Mouse (Mus musculus) kidney, postnatal 36 days (tissue): Measurements from ENCODE around the gene Hsbp1.

ENCODE experiments used
- DNase-seq, 2 experiments: peaks; one replicate each; pipeline ENCODE4 v3.0.0; 2021 to 2022; ENCODE audit warnings: mixed read lengths in 2 of 2

Gene Hsbp1

GRCm38 (mm10) chr8:119394097-119394496 lies 49.8 kb downstream of the Hsbp1 start:
- DNase-seq: no peak

DNA sequence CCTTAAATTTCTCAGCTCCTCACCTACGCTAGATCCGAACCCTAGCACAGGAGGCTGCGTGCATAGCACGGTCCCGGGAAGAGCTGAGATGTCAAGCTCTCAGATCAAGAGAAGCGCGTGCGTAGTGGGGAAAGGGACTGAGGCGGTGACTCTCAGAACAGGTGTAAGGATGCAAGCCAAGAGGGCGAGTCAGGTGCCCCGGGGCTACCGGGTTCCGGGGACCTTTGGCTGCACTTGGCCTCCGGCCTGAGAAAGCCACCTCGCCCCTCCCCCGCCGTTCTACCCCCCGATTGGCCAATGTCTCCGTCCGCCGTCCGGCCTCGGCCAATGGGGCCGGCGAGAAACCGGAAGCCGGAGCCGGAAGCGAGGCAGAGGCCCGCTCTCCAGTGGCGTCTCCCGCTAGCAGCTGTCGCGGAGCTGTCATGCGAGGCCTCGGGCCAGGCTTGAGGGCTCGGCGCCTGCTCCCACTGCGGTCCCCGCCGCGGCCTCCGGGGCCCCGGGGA lies 50.3 kb downstream of the Hsbp1 start, which contains the start of gene Mlycd:
Mlycd (plus strand) TSS at position 355 of the 503 bp plus-strand sequence.
- peak; percentile 96 to 97 for DNase-seq

DNA sequence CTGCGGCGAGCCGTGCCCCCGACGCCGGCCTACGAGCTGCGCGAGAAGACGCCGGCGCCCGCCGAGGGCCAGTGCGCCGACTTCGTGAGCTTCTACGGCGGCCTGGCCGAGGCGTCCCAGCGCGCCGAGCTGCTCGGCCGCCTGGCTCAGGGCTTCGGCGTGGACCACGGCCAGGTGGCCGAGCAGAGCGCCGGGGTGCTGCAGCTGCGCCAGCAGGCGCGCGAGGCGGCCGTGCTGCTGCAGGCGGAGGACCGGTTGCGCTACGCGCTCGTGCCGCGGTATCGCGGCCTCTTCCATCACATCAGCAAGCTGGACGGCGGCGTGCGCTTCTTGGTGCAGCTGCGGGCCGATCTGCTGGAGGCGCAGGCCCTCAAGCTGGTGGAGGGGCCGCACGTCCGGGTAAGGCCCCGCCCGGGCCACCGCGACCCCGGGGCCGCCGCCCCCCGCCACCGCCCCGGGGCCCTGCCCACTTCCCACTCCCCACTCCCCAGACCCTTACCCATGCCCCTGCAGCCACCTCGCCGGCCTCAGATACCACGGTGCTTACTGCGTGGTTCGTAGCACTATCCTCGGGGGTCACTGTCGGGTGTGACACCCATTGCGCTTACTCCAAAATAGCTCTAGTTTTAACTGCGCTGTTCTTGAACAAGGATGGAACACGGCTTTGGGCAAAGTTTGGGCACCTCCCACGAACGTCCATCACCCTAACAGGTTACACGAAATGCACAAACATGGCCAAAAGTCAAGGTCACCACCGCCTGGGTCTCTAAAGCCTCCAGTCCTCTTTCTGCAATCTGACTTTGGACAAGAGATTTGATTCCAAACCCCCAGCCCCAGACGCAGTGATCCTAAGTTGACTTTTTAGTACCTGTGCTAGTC lies 51.0 kb downstream of the Hsbp1 start:
- DNase-seq: peak in 1 of 2 experiments; percentile 36
